Mouse (Mus musculus): ENCODE measurements around the gene Ace.

- TF ChIP-seq CTCF (IDR thresholded peaks at IDR 0.05; ENCODE audit: control insufficient read depth, insufficient read depth, insufficient read length) = no peak
- no peak for TF ChIP-seq MAX (IDR thresholded peaks at IDR 0.05)
- TF ChIP-seq MYOD1 (IDR thresholded peaks at IDR 0.05; ENCODE audit: control insufficient read depth, insufficient read length, low read depth) = no peak
- TF ChIP-seq MYOG (IDR thresholded peaks at IDR 0.05; ENCODE audit: control insufficient read depth, extremely low read depth, insufficient read length) = no peak
Measured at GRCm38 (mm10) chr11:106020051-106020763, 52.5 kb downstream of the Ace start.
